In genomic region chr10:66694549-66695285, GRCm38 (mm10) we compare ENCODE assay signal across 27 mouse cellular contexts.
DNase-seq lines count a peak whose midpoint lies in the region; ATAC-seq and TF ChIP-seq lines count a peak whose summit lies in the region.
"Had no signal": no experiment of that assay in that cellular context is flagged by ENCODE, and none has a peak within 500 bp of the region (broad histone marks: within the 10 kb centered on the region; RNA-seq: fewer than 3 reads in every experiment).

No protein-coding gene starts in this region.

- H3K9ac ChIP-seq in hindbrain, postnatal 0 days (replicated peaks; ENCODE audit: low read length): no peak overlapping the region
- H3K9ac ChIP-seq in midbrain, postnatal 0 days (replicated peaks; ENCODE audit: low read length, poor library complexity, severe bottlenecking): no peak overlapping the region
- H3K9ac ChIP-seq: embryonic facial prominence, embryonic 13.5 days; forebrain, embryonic 12.5 days; forebrain, embryonic 15.5 days; heart, embryonic 13.5 days; hindbrain, embryonic 13.5 days had no signal

- TF ChIP-seq CTCF in hindbrain, postnatal 0 days (IDR thresholded peaks at IDR 0.05; ENCODE audit: low read depth): peak; percentile 26
- peak; percentile 27 for TF ChIP-seq CTCF in midbrain, postnatal 0 days (IDR thresholded peaks at IDR 0.05)

- peak; percentile 15 for DNase-seq in cerebellum, adult 11-12 months
- no peak for DNase-seq in cerebellum, postnatal 36 days
- DNase-seq in cerebellum, postnatal 14 days: peak; percentile 66 to 76
- DNase-seq in cerebellum, adult 18-20 months: no peak
- no peak for DNase-seq in hindbrain, postnatal 0 days (ENCODE audit: low spot score)
- no peak for DNase-seq in hindbrain, embryonic 10.5 days (ENCODE audit: low spot score)
- no peak for DNase-seq in midbrain, postnatal 0 days (ENCODE audit: low spot score)
- DNase-seq in midbrain, embryonic 10.5 days (ENCODE audit: low spot score): no peak
- DNase-seq: adrenal gland, adult 2 months; adrenal gland, postnatal 14 days; cerebellum, adult 9-10 months; embryo, embryonic 11 days; gastrocnemius, postnatal 25 days; heart, adult 2 months; kidney, adult 18-20 months had no signal

- ATAC-seq in hindbrain, postnatal 0 days: no peak
- ATAC-seq in midbrain, postnatal 0 days (ENCODE audit: low FRiP score): no peak
- ATAC-seq: forebrain, embryonic 15.5 days; hindbrain, embryonic 16.5 days; inflammation-experienced regulatory T-cells, adult 6 months; intestine, embryonic 16.5 days had no signal

- 0 out of 2 replicates have a peak, but pooled peaks cover 2% of the 10 kb centered on the region for H3K9me3 ChIP-seq in hindbrain, postnatal 0 days (ENCODE audit: low read length)
- peaks cover under 1% of the 10 kb centered on the region; the same call in 1 of the 2 replicates for H3K9me3 ChIP-seq in hindbrain, embryonic 10.5 days
- no peaks in the 10 kb centered on the region for H3K9me3 ChIP-seq in midbrain, postnatal 0 days (ENCODE audit: low read length)
- H3K9me3 ChIP-seq in midbrain, embryonic 10.5 days (replicated peaks): peaks cover 7% of the 10 kb centered on the region; the same call in 1 of the 2 replicates
- H3K9me3 ChIP-seq: embryonic facial prominence, embryonic 10.5 days; embryonic facial prominence, embryonic 13.5 days; forebrain, embryonic 12.5 days; forebrain, embryonic 15.5 days; heart, embryonic 10.5 days; hindbrain, embryonic 13.5 days had no signal

- 83% methylated on average over 11 of the region's 11 CpGs for WGBS in hindbrain, postnatal 0 days
- WGBS in hindbrain, embryonic 10.5 days: 84% methylated on average over 11 of the region's 11 CpGs
- WGBS in midbrain, postnatal 0 days: 94% methylated on average over 11 of the region's 11 CpGs
- 86% methylated on average over 11 of the region's 11 CpGs for WGBS in midbrain, embryonic 10.5 days

- no peak overlapping the region for H3K4me3 ChIP-seq in hindbrain, postnatal 0 days (ENCODE audit: low read length)
- H3K4me3 ChIP-seq in hindbrain, embryonic 10.5 days: no peak overlapping the region
- H3K4me3 ChIP-seq in midbrain, postnatal 0 days (ENCODE audit: low read depth, low read length): no peak overlapping the region
- no peak overlapping the region for H3K4me3 ChIP-seq in midbrain, embryonic 10.5 days
- H3K4me3 ChIP-seq: embryonic facial prominence, embryonic 10.5 days; embryonic facial prominence, embryonic 13.5 days; erythroblast, embryonic 14.5 days; forebrain, embryonic 12.5 days; forebrain, embryonic 15.5 days; heart, adult 2 months; heart, embryonic 10.5 days; heart, embryonic 13.5 days; hindbrain, embryonic 13.5 days had no signal

- no peaks in the 10 kb centered on the region for H3K27me3 ChIP-seq in hindbrain, postnatal 0 days (ENCODE audit: insufficient read depth, low read length)
- H3K27me3 ChIP-seq in hindbrain, embryonic 10.5 days (ENCODE audit: insufficient read depth, poor library complexity, severe bottlenecking): no peaks in the 10 kb centered on the region
- H3K27me3 ChIP-seq in midbrain, postnatal 0 days (ENCODE audit: insufficient read depth, low read length): no peaks in the 10 kb centered on the region
- no peaks in the 10 kb centered on the region for H3K27me3 ChIP-seq in midbrain, embryonic 10.5 days (ENCODE audit: low read depth, poor library complexity, severe bottlenecking)
- H3K27me3 ChIP-seq: embryonic facial prominence, embryonic 13.5 days; forebrain, embryonic 12.5 days; forebrain, embryonic 15.5 days; heart, embryonic 13.5 days; hindbrain, embryonic 13.5 days had no signal

- H3K36me3 ChIP-seq in hindbrain, postnatal 0 days (ENCODE audit: insufficient read depth, low read length): no peaks in the 10 kb centered on the region
- H3K36me3 ChIP-seq in hindbrain, embryonic 10.5 days: no peaks in the 10 kb centered on the region
- H3K36me3 ChIP-seq in midbrain, postnatal 0 days (ENCODE audit: insufficient read depth, low read length): no peaks in the 10 kb centered on the region
- H3K36me3 ChIP-seq in midbrain, embryonic 10.5 days: no peaks in the 10 kb centered on the region
- H3K36me3 ChIP-seq: embryonic facial prominence, embryonic 10.5 days; embryonic facial prominence, embryonic 13.5 days; forebrain, embryonic 12.5 days; forebrain, embryonic 15.5 days; G1E; heart, embryonic 10.5 days; heart, embryonic 13.5 days; hindbrain, embryonic 13.5 days had no signal

- no peak overlapping the region for H3K27ac ChIP-seq in hindbrain, postnatal 0 days
- H3K27ac ChIP-seq in hindbrain, embryonic 10.5 days: no peak overlapping the region
- no peak overlapping the region for H3K27ac ChIP-seq in midbrain, postnatal 0 days (ENCODE audit: low read depth, low read length)
- H3K27ac ChIP-seq in midbrain, embryonic 10.5 days (replicated peaks): no peak overlapping the region
- H3K27ac ChIP-seq: embryonic facial prominence, embryonic 10.5 days; embryonic facial prominence, embryonic 13.5 days; forebrain, embryonic 12.5 days; forebrain, embryonic 15.5 days; heart, adult 2 months; heart, embryonic 10.5 days; heart, embryonic 13.5 days; hindbrain, embryonic 13.5 days had no signal

- no peaks in the 10 kb centered on the region for H3K4me1 ChIP-seq in hindbrain, postnatal 0 days (ENCODE audit: insufficient read depth, low read length)
- H3K4me1 ChIP-seq in hindbrain, embryonic 10.5 days (replicated peaks): no peaks in the 10 kb centered on the region
- H3K4me1 ChIP-seq in midbrain, postnatal 0 days (ENCODE audit: insufficient read depth, low read length): no peaks in the 10 kb centered on the region
- H3K4me1 ChIP-seq in midbrain, embryonic 10.5 days: no peaks in the 10 kb centered on the region
- H3K4me1 ChIP-seq: embryonic facial prominence, embryonic 10.5 days; embryonic facial prominence, embryonic 13.5 days; forebrain, embryonic 12.5 days; forebrain, embryonic 15.5 days; heart, embryonic 10.5 days; heart, embryonic 13.5 days; hindbrain, embryonic 13.5 days had no signal

- no peak overlapping the region for H3K4me2 ChIP-seq in hindbrain, postnatal 0 days (ENCODE audit: low read depth, low read length)
- no peak overlapping the region for H3K4me2 ChIP-seq in midbrain, postnatal 0 days (ENCODE audit: low read depth, low read length, poor library complexity, severe bottlenecking)
- H3K4me2 ChIP-seq: embryonic facial prominence, embryonic 13.5 days; forebrain, embryonic 12.5 days; forebrain, embryonic 15.5 days; heart, embryonic 13.5 days; hindbrain, embryonic 13.5 days had no signal

Comparison
In these comparisons a context has a peak if more than half of its experiments do, and no peak if none do; other contexts are left out.
1. DNase-seq: peak in cerebellum, adult 11-12 months (single experiment) and cerebellum, postnatal 14 days (2 of 2); none in cerebellum, postnatal 36 days (0 of 2), cerebellum, adult 18-20 months (0 of 2), hindbrain, postnatal 0 days (single experiment), hindbrain, embryonic 10.5 days (single experiment), midbrain, postnatal 0 days (single experiment) and midbrain, embryonic 10.5 days (single experiment).